Mouse (Mus musculus): ENCODE results near the gene Tsc22d3. TPM values are rescaled to one million over a fixed set of nuclear protein-coding genes. Genes with fewer than 3 reads are reported as not detected.
A peak's percentile ranks its signal among the peaks of the same experiment; 100 is the strongest.
"Not testable (repeated sequence)": the region's sequence is repeated elsewhere in the genome, so short reads cannot be mapped to it uniquely, and the experiment has no call there.

Gene Tsc22d3
- total and polyA plus RNA-seq, 2 experiments from 2014 or later, result 92.2 to 114 TPM

- DNase-seq (peak; percentile 50), ATAC-seq (peak; percentile 95)
- H3K27ac ChIP-seq (ENCODE audit: low read depth, low read length), result no peak overlapping the region
- no peaks in the 10 kb centered on the region for H3K4me1 ChIP-seq (ENCODE audit: insufficient read depth)
- H3K4me2 ChIP-seq (ENCODE audit: low read depth), result peak overlapping the region; percentile 38
- no peak for TF ChIP-seq CTCF (IDR thresholded peaks at IDR 0.05; ENCODE audit: low read depth)
- H3K36me3 ChIP-seq (ENCODE audit: insufficient read depth), result no peaks in the 10 kb centered on the region
- 29% methylated on average over 25 of the region's 25 CpGs for WGBS
- H3K4me3 ChIP-seq (ENCODE audit: low read depth, low read length), result 0 out of 2 replicates have a peak overlapping the region, but pooled peaks have one; percentile 5
- no peak overlapping the region for H3K9ac ChIP-seq
- no peaks in the 10 kb centered on the region for H3K27me3 ChIP-seq (ENCODE audit: insufficient read depth, low read length)
- no peaks in the 10 kb centered on the region for H3K9me3 ChIP-seq (ENCODE audit: low read length)
Observed at GRCm38 (mm10) chrX:140520146-140521102, 80.0 kb downstream of the Tsc22d3 start.

- Histone ChIP-seq H3K4me2 (ENCODE audit: low read depth) (no peak overlapping the region), H3K4me1 (ENCODE audit: insufficient read depth) (no peaks in the 10 kb centered on the region), H3K27ac (ENCODE audit: low read depth, low read length) (no peak overlapping the region), H3K4me3 (ENCODE audit: low read depth, low read length) (no peak overlapping the region), H3K9ac (no peak overlapping the region), H3K27me3 (ENCODE audit: insufficient read depth, low read length) (no peaks in the 10 kb centered on the region), H3K9me3 (ENCODE audit: low read length) (no peaks in the 10 kb centered on the region), H3K36me3 (ENCODE audit: insufficient read depth) (no peaks in the 10 kb centered on the region)
- WGBS, result 84% methylated on average over 8 of the region's 8 CpGs
- no peak for TF ChIP-seq CTCF (IDR thresholded peaks at IDR 0.05; ENCODE audit: low read depth)
- ATAC-seq (no peak), DNase-seq (no peak)
Observed at GRCm38 (mm10) chrX:140518351-140518750, 82.1 kb downstream of the Tsc22d3 start.

GRCm38 (mm10) chrX:140513379-140513778 lies 87.1 kb downstream of the Tsc22d3 start:
- H3K9ac ChIP-seq, result no peak overlapping the region
- WGBS, result 100% methylated on average over 2 of the region's 2 CpGs
- no peaks in the 10 kb centered on the region; the same call in 1 of the 2 replicates for H3K27me3 ChIP-seq (ENCODE audit: insufficient read depth, low read length)
- H3K27ac ChIP-seq (ENCODE audit: low read depth, low read length), result no peak overlapping the region
- ATAC-seq, result no peak
- no peaks in the 10 kb centered on the region for H3K36me3 ChIP-seq (ENCODE audit: insufficient read depth)
- H3K4me3 ChIP-seq (ENCODE audit: low read depth, low read length), result no peak overlapping the region
- no peak for TF ChIP-seq CTCF (IDR thresholded peaks at IDR 0.05; ENCODE audit: low read depth)
- H3K4me2 ChIP-seq (ENCODE audit: low read depth), result no peak overlapping the region
- DNase-seq, result no peak
- no peaks in the 10 kb centered on the region for H3K4me1 ChIP-seq (ENCODE audit: insufficient read depth)
- no peaks in the 10 kb centered on the region for H3K9me3 ChIP-seq (ENCODE audit: low read length)

- H3K4me1 ChIP-seq (ENCODE audit: insufficient read depth), result no peaks in the 10 kb centered on the region
Observed at GRCm38 (mm10) chrX:140511687-140512651, 88.5 kb downstream of the Tsc22d3 start.

GRCm38 (mm10) chrX:140510696-140511429 lies 89.6 kb downstream of the Tsc22d3 start:
- ATAC-seq, result peak; percentile 72

More at GRCm38 (mm10) chrX:140511687-140512651, 88.5 kb downstream of the Tsc22d3 start:
- Histone ChIP-seq H3K27me3 (ENCODE audit: insufficient read depth, low read length) (no peaks in the 10 kb centered on the region; the same call in 1 of the 2 replicates), H3K27ac (ENCODE audit: low read depth, low read length) (no peak overlapping the region), H3K9ac (no peak overlapping the region), H3K4me3 (ENCODE audit: low read depth, low read length) (no peak overlapping the region), H3K4me2 (ENCODE audit: low read depth) (no peak overlapping the region), H3K9me3 (ENCODE audit: low read length) (no peaks in the 10 kb centered on the region), H3K36me3 (ENCODE audit: insufficient read depth) (no peaks in the 10 kb centered on the region)
- 54% methylated on average over 7 of the region's 7 CpGs for WGBS
- ATAC-seq (no peak), DNase-seq (no peak)
- no peak for TF ChIP-seq CTCF (IDR thresholded peaks at IDR 0.05; ENCODE audit: low read depth)

GRCm38 (mm10) chrX:140509817-140510216 lies 90.6 kb downstream of the Tsc22d3 start:
- Histone ChIP-seq H3K27me3 (ENCODE audit: insufficient read depth, low read length) (no peaks in the 10 kb centered on the region; the same call in 1 of the 2 replicates), H3K36me3 (ENCODE audit: insufficient read depth) (no peaks in the 10 kb centered on the region), H3K9ac (no peak overlapping the region), H3K27ac (ENCODE audit: low read depth, low read length) (no peak overlapping the region), H3K4me2 (ENCODE audit: low read depth) (no peak overlapping the region), H3K4me3 (ENCODE audit: low read depth, low read length) (no peak overlapping the region), H3K9me3 (ENCODE audit: low read length) (no peaks in the 10 kb centered on the region), H3K4me1 (ENCODE audit: insufficient read depth) (no peaks in the 10 kb centered on the region)
- no peak for TF ChIP-seq CTCF (IDR thresholded peaks at IDR 0.05; ENCODE audit: low read depth)
- WGBS, result 63% methylated on average over 6 of the region's 6 CpGs
- DNase-seq, result no peak
- ATAC-seq, result no peak

More at GRCm38 (mm10) chrX:140510696-140511429, 89.6 kb downstream of the Tsc22d3 start:
- H3K4me1 ChIP-seq (ENCODE audit: insufficient read depth), result no peaks in the 10 kb centered on the region
- no peak for DNase-seq
- TF ChIP-seq CTCF (IDR thresholded peaks at IDR 0.05; ENCODE audit: low read depth), result no peak
- no peaks in the 10 kb centered on the region; the same call in 1 of the 2 replicates for H3K27me3 ChIP-seq (ENCODE audit: insufficient read depth, low read length)
- no peak overlapping the region for H3K4me3 ChIP-seq (ENCODE audit: low read depth, low read length)
- no peak overlapping the region for H3K9ac ChIP-seq
- WGBS, result 45% methylated on average over 24 of the region's 24 CpGs
- no peaks in the 10 kb centered on the region for H3K36me3 ChIP-seq (ENCODE audit: insufficient read depth)
- peak overlapping the region; percentile 27; the same call in 1 of the 2 replicates for H3K4me2 ChIP-seq (ENCODE audit: low read depth)
- no peaks in the 10 kb centered on the region for H3K9me3 ChIP-seq (ENCODE audit: low read length)
- no peak overlapping the region for H3K27ac ChIP-seq (ENCODE audit: low read depth, low read length)

GRCm38 (mm10) chrX:140508791-140509190 lies 91.7 kb downstream of the Tsc22d3 start:
- WGBS, result 86% methylated on average over 4 of the region's 4 CpGs
- not testable (repeated sequence) for H3K4me1 ChIP-seq (ENCODE audit: insufficient read depth); H3K36me3 ChIP-seq (ENCODE audit: insufficient read depth); H3K27ac ChIP-seq (ENCODE audit: low read depth, low read length); ATAC-seq; DNase-seq; H3K4me2 ChIP-seq (ENCODE audit: low read depth); H3K27me3 ChIP-seq (ENCODE audit: insufficient read depth, low read length); H3K9ac ChIP-seq; H3K9me3 ChIP-seq (ENCODE audit: low read length); H3K4me3 ChIP-seq (ENCODE audit: low read depth, low read length)

Data from forebrain, postnatal 0 days (tissue).